Mouse (Mus musculus): ENCODE results near the gene Pcp4l1. TPM values are rescaled to one million over a fixed set of nuclear protein-coding genes. Genes with fewer than 3 reads are reported as not detected.

The Pcp4l1 gene
- total RNA-seq (2023) = not detected

GRCm38 (mm10) chr1:171195887-171196397 lies at the start of gene Pcp4l1:
Gene Pcp4l1, minus strand, starts transcription at chr1:171196268.

GRCm38 (mm10) chr1:171234126-171234525 lies 38.1 kb upstream of the Pcp4l1 start, which contains the start of gene Fcer1g:
Gene Fcer1g, minus strand, starts transcription at chr1:171234365.

GRCm38 (mm10) chr1:171224857-171225256 lies 28.8 kb upstream of the Pcp4l1 start, which contains the start of gene Apoa2:
Gene Apoa2, plus strand, starts transcription at chr1:171225054.

GRCm38 (mm10) chr1:171222238-171223155 lies 26.4 kb upstream of the Pcp4l1 start, which contains the start of gene Tomm40l:
Gene Tomm40l, minus strand, starts transcription at chr1:171222514.

GRCm38 (mm10) chr1:171213801-171214496 lies 17.9 kb upstream of the Pcp4l1 start, which contains the start of gene Nr1i3:
Gene Nr1i3, plus strand, starts transcription at chr1:171213970.

GRCm38 (mm10) chr1:171149974-171150760 lies 45.9 kb downstream of the Pcp4l1 start, which contains the start of the genes Sdhc and Mpz:
Gene Sdhc, minus strand, starts transcription at chr1:171150603.
Gene Mpz, plus strand, starts transcription at chr1:171150711.

Other genes with a start within 250 kb of the Pcp4l1 start
- gene Fcgr2b, start 219.7 kb downstream of the Pcp4l1 start, total RNA-seq (2023) = 100 to 1,000 TPM; 211 to 238 TPM
- 100 to 1,000 TPM in 1 of 2 experiments, 10 to 100 TPM in 1; 79.6 to 109 TPM for gene Fcgr4, start 177.3 kb downstream of the Pcp4l1 start, total RNA-seq (2023)
- gene Fcgr3, start 131.3 kb downstream of the Pcp4l1 start, total RNA-seq (2023) = 100 to 1,000 TPM; 435 to 496 TPM
- 1 to 10 TPM; 2.3 to 4.7 TPM for gene Cfap126, start 82.3 kb downstream of the Pcp4l1 start, total RNA-seq (2023)
- gene Sdhc, start 45.7 kb downstream of the Pcp4l1 start, total RNA-seq (2023) = 100 to 1,000 TPM; 116 to 122 TPM
- not detected for gene Mpz, start 45.6 kb downstream of the Pcp4l1 start, total RNA-seq (2023)
- not detected for gene Nr1i3, start 17.7 kb upstream of the Pcp4l1 start, total RNA-seq (2023)
- 10 to 100 TPM; 20.6 to 23.0 TPM for gene Tomm40l, start 26.2 kb upstream of the Pcp4l1 start, total RNA-seq (2023)
- not detected for gene Apoa2, start 28.8 kb upstream of the Pcp4l1 start, total RNA-seq (2023)
- 1,000 to 10,000 TPM; 1,527 to 1,601 TPM for gene Fcer1g, start 38.1 kb upstream of the Pcp4l1 start, total RNA-seq (2023)
- not detected for gene Adamts4, start 54.2 kb upstream of the Pcp4l1 start, total RNA-seq (2023)
- gene Ndufs2, start 55.1 kb upstream of the Pcp4l1 start, total RNA-seq (2023) = 100 to 1,000 TPM; 132 to 148 TPM
- 10 to 100 TPM; 42.2 to 55.5 TPM for gene B4galt3, start 74.1 kb upstream of the Pcp4l1 start, total RNA-seq (2023)
- 10 to 100 TPM; 37.6 to 41.1 TPM for gene Ppox, start 84.9 kb upstream of the Pcp4l1 start, total RNA-seq (2023)
- gene Usp21, start 91.7 kb upstream of the Pcp4l1 start, total RNA-seq (2023) = 10 to 100 TPM; 48.0 to 55.5 TPM
- 10 to 100 TPM; 66.5 to 66.8 TPM for gene Ufc1, start 98.8 kb upstream of the Pcp4l1 start, total RNA-seq (2023)
- gene Dedd, start 132.9 kb upstream of the Pcp4l1 start, total RNA-seq (2023) = 10 to 100 TPM; 25.3 to 26.8 TPM
- 10 to 100 TPM; 20.2 to 21.3 TPM for gene Nit1, start 149.4 kb upstream of the Pcp4l1 start, total RNA-seq (2023)
- 10 to 100 TPM; 54.1 to 92.1 TPM for gene Pfdn2, start 149.4 kb upstream of the Pcp4l1 start, total RNA-seq (2023)
- gene Klhdc9, start 164.5 kb upstream of the Pcp4l1 start, total RNA-seq (2023) = not detected
- 1 to 10 TPM; 7.3 to 8.1 TPM for gene Nectin4, start 173.8 kb upstream of the Pcp4l1 start, total RNA-seq (2023)
- gene Arhgap30, start 192.7 kb upstream of the Pcp4l1 start, total RNA-seq (2023) = 100 to 1,000 TPM; 286 to 288 TPM
- gene Usf1, start 215.0 kb upstream of the Pcp4l1 start, total RNA-seq (2023) = 100 to 1,000 TPM; 195 to 199 TPM
- gene Tstd1, start 222.6 kb upstream of the Pcp4l1 start, total RNA-seq (2023) = 1 to 10 TPM; 9.1 to 9.9 TPM
- gene F11r, start 241.3 kb upstream of the Pcp4l1 start, total RNA-seq (2023) = 10 to 100 TPM in 1 of 2 experiments, 1 to 10 TPM in 1; 8.2 to 11.3 TPM